Mouse (Mus musculus) ovary, postnatal 36 days (tissue): ENCODE results near the gene Tmod3.
"Not testable (repeated sequence)": the region's sequence is repeated elsewhere in the genome, so short reads cannot be mapped to it uniquely, and the experiment has no call there.

Source experiments
- DNase-seq: peaks from one replicate; pipeline ENCODE4 v3.0.0; 2022; ENCODE audit warnings: low spot score, mixed read lengths

The Tmod3 gene

GRCm38 (mm10) chr9:75494407-75495005 lies 65.0 kb downstream of the Tmod3 start:
- DNase-seq, result no peak

- not testable (repeated sequence) for DNase-seq
Measured at GRCm38 (mm10) chr9:75488255-75488654, 71.2 kb downstream of the Tmod3 start.

- no peak for DNase-seq
Measured at GRCm38 (mm10) chr9:75485231-75485630, 74.2 kb downstream of the Tmod3 start.

- no peak for DNase-seq
Measured at GRCm38 (mm10) chr9:75480536-75481075, 78.9 kb downstream of the Tmod3 start.

GRCm38 (mm10) chr9:75479106-75479725 lies 80.2 kb downstream of the Tmod3 start:
- DNase-seq, result no peak

- no peak for DNase-seq
Measured at GRCm38 (mm10) chr9:75477212-75477611, 82.2 kb downstream of the Tmod3 start.

GRCm38 (mm10) chr9:75468297-75468696 lies 91.2 kb downstream of the Tmod3 start:
- DNase-seq, result no peak

GRCm38 (mm10) chr9:75467581-75467980 lies 91.9 kb downstream of the Tmod3 start:
- no peak for DNase-seq

- no peak for DNase-seq
Measured at GRCm38 (mm10) chr9:75466641-75467040, 92.8 kb downstream of the Tmod3 start.

- DNase-seq, result no peak
Measured at GRCm38 (mm10) chr9:75465856-75466255, 93.6 kb downstream of the Tmod3 start.

GRCm38 (mm10) chr9:75463050-75463660 lies 96.3 kb downstream of the Tmod3 start:
- no peak for DNase-seq

GRCm38 (mm10) chr9:75455684-75456083 lies 103.8 kb downstream of the Tmod3 start:
- no peak for DNase-seq

- no peak for DNase-seq
Measured at GRCm38 (mm10) chr9:75453994-75454393, 105.5 kb downstream of the Tmod3 start.

- DNase-seq, result no peak
Measured at GRCm38 (mm10) chr9:75448021-75448420, 111.4 kb downstream of the Tmod3 start.
